Mouse (Mus musculus) embryonic fibroblast, embryonic 13.5 days (primary cell): ENCODE results near the gene Cpsf4l.

Experiments used
- CTCF ChIP-seq: IDR thresholded peaks from 2 replicates; pipeline ENCODE4 v1.5.1; 2011; ENCODE audit warnings: mild to moderate bottlenecking, control low read depth, low read length, moderate library complexity, borderline replicate concordance; ENCODE audit not compliant: insufficient read depth
- POLR2A ChIP-seq: IDR thresholded peaks from 2 replicates; pipeline ENCODE4 v1.6.1; 2011; ENCODE audit warnings: low read depth, mild to moderate bottlenecking, control low read depth, low read length, moderate library complexity

DNA sequence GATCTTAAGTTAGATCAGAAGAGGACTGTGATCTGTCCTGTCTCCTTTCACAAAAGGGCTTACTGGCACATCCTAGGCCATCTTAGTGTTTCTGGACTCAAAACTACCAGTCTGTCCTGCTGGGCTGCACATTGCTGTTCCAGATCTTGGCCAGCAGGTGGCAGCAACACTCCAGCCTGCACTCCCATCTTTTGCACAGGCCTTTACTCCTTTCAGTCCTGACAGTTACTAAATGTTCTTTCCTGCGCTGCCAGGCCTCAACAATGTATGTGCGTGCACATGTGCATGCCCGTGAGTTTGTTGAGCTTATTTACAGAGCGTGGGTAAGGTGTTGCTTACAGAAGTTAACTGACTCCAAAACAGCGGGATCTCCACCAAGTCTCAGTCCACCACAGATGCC is 6.1 kb downstream of the Cpsf4l start:
- TF ChIP-seq CTCF = peak; percentile 98
- TF ChIP-seq POLR2A = no peak
